Mouse (Mus musculus): ENCODE results near the gene Nfatc2ip. TPM values are rescaled to one million over a fixed set of nuclear protein-coding genes. Genes with fewer than 3 reads are reported as not detected.

Nfatc2ip gene
- polyA plus RNA-seq, 1 experiment from 2014 or later = 1.0 TPM

- no peak for ATAC-seq (ENCODE audit: extremely low read depth, insufficient number of reproducible peaks, low FRiP score, low TSS enrichment)
- no peaks in the 10 kb centered on the region for H3K36me3 ChIP-seq
- peak overlapping the region; percentile 12; the same call in 1 of the 2 replicates for H3K27ac ChIP-seq (replicated peaks)
Observed at GRCm38 (mm10) chr7:126354738-126355614, 41.6 kb downstream of the Nfatc2ip start.

GRCm38 (mm10) chr7:126353994-126354365 is 42.6 kb downstream of the Nfatc2ip start:
- peaks cover 23% of the 10 kb centered on the region for H3K4me1 ChIP-seq
- H3K4me3 ChIP-seq = no peak overlapping the region
- H3K9me3 ChIP-seq = no peaks in the 10 kb centered on the region
- no peaks in the 10 kb centered on the region for H3K36me3 ChIP-seq
- H3K4me2 ChIP-seq = no peak overlapping the region
- peaks cover 8% of the 10 kb centered on the region; the same call in 1 of the 2 replicates for H3K27me3 ChIP-seq (replicated peaks)
- no peak for ATAC-seq (ENCODE audit: extremely low read depth, insufficient number of reproducible peaks, low FRiP score, low TSS enrichment)
- no peak overlapping the region for H3K9ac ChIP-seq
- WGBS = 74% methylated on average over 3 of the region's 3 CpGs
- no peak overlapping the region for H3K27ac ChIP-seq (replicated peaks)

More at GRCm38 (mm10) chr7:126354738-126355614, 41.6 kb downstream of the Nfatc2ip start:
- H3K4me1 ChIP-seq = peaks cover 23% of the 10 kb centered on the region
- 0 out of 2 replicates have a peak overlapping the region, but pooled peaks have one; percentile 10 for H3K4me2 ChIP-seq
- WGBS = 48% methylated on average over 14 of the region's 14 CpGs
- peak overlapping the region; percentile 6; the same call in 1 of the 2 replicates for H3K9ac ChIP-seq
- H3K27me3 ChIP-seq (replicated peaks) = peaks cover 8% of the 10 kb centered on the region; the same call in 1 of the 2 replicates
- H3K4me3 ChIP-seq = no peak overlapping the region
- H3K9me3 ChIP-seq = no peaks in the 10 kb centered on the region

- peaks cover 23% of the 10 kb centered on the region for H3K4me1 ChIP-seq
- no peak overlapping the region for H3K4me2 ChIP-seq
- no peak for ATAC-seq (ENCODE audit: extremely low read depth, insufficient number of reproducible peaks, low FRiP score, low TSS enrichment)
- peaks cover 13% of the 10 kb centered on the region; the same call in 1 of the 2 replicates for H3K27me3 ChIP-seq (replicated peaks)
- no peaks in the 10 kb centered on the region for H3K36me3 ChIP-seq
- no peaks in the 10 kb centered on the region for H3K9me3 ChIP-seq
- WGBS = 60% methylated on average over 11 of the region's 11 CpGs
- no peak overlapping the region for H3K9ac ChIP-seq
- no peak overlapping the region for H3K27ac ChIP-seq (replicated peaks)
- H3K4me3 ChIP-seq = no peak overlapping the region
Observed at GRCm38 (mm10) chr7:126353251-126353993, 43.1 kb downstream of the Nfatc2ip start.

- no peaks in the 10 kb centered on the region for H3K9me3 ChIP-seq
- 43% methylated on average over 10 of the region's 10 CpGs for WGBS
- no peak overlapping the region for H3K27ac ChIP-seq (replicated peaks)
- no peaks in the 10 kb centered on the region for H3K36me3 ChIP-seq
- peak overlapping the region; percentile 31; the same call in 1 of the 2 replicates for H3K4me2 ChIP-seq
- peaks cover 16% of the 10 kb centered on the region for H3K4me1 ChIP-seq
- H3K9ac ChIP-seq = no peak overlapping the region
- ATAC-seq (ENCODE audit: extremely low read depth, insufficient number of reproducible peaks, low FRiP score, low TSS enrichment) = no peak
- H3K27me3 ChIP-seq (replicated peaks) = peaks cover 13% of the 10 kb centered on the region; the same call in 1 of the 2 replicates
- no peak overlapping the region for H3K4me3 ChIP-seq
Observed at GRCm38 (mm10) chr7:126351419-126351951, 45.1 kb downstream of the Nfatc2ip start.

GRCm38 (mm10) chr7:126350748-126351418 is 45.7 kb downstream of the Nfatc2ip start:
- WGBS = 63% methylated on average over 20 of the region's 20 CpGs
- peak overlapping the region; percentile 31 for H3K4me2 ChIP-seq
- H3K36me3 ChIP-seq = no peaks in the 10 kb centered on the region
- peaks cover 13% of the 10 kb centered on the region; the same call in 1 of the 2 replicates for H3K27me3 ChIP-seq (replicated peaks)
- no peak for ATAC-seq (ENCODE audit: extremely low read depth, insufficient number of reproducible peaks, low FRiP score, low TSS enrichment)
- peaks cover 12% of the 10 kb centered on the region for H3K4me1 ChIP-seq
- no peak overlapping the region for H3K9ac ChIP-seq
- no peaks in the 10 kb centered on the region for H3K9me3 ChIP-seq
- H3K27ac ChIP-seq (replicated peaks) = no peak overlapping the region
- H3K4me3 ChIP-seq = no peak overlapping the region

- H3K27ac ChIP-seq (replicated peaks) = no peak overlapping the region
- no peak for ATAC-seq (ENCODE audit: extremely low read depth, insufficient number of reproducible peaks, low FRiP score, low TSS enrichment)
- WGBS = 36% methylated on average over 8 of the region's 8 CpGs
Observed at GRCm38 (mm10) chr7:126348293-126348692, 48.2 kb downstream of the Nfatc2ip start.

GRCm38 (mm10) chr7:126347098-126347497 is 49.4 kb downstream of the Nfatc2ip start:
- Histone ChIP-seq H3K27me3 (replicated peaks) (peaks cover 13% of the 10 kb centered on the region; the same call in 1 of the 2 replicates), H3K9ac (no peak overlapping the region), H3K4me3 (no peak overlapping the region), H3K4me2 (no peak overlapping the region), H3K36me3 (no peaks in the 10 kb centered on the region), H3K9me3 (no peaks in the 10 kb centered on the region), H3K4me1 (no peaks in the 10 kb centered on the region), H3K27ac (replicated peaks) (no peak overlapping the region)
- WGBS = 39% methylated on average over 1 of the region's 1 CpGs
- ATAC-seq (ENCODE audit: extremely low read depth, insufficient number of reproducible peaks, low FRiP score, low TSS enrichment) = no peak

More at GRCm38 (mm10) chr7:126348293-126348692, 48.2 kb downstream of the Nfatc2ip start:
- H3K4me2 ChIP-seq = no peak overlapping the region
- H3K36me3 ChIP-seq = no peaks in the 10 kb centered on the region
- H3K4me1 ChIP-seq = no peaks in the 10 kb centered on the region
- H3K4me3 ChIP-seq = no peak overlapping the region
- no peaks in the 10 kb centered on the region for H3K9me3 ChIP-seq
- H3K27me3 ChIP-seq (replicated peaks) = peaks cover 13% of the 10 kb centered on the region; the same call in 1 of the 2 replicates
- H3K9ac ChIP-seq = no peak overlapping the region

- H3K9ac ChIP-seq = no peak overlapping the region
- H3K27me3 ChIP-seq (replicated peaks) = peaks cover 12% of the 10 kb centered on the region; the same call in 1 of the 2 replicates
- H3K4me1 ChIP-seq = 0 out of 2 replicates have a peak, but pooled peaks cover under 1% of the 10 kb centered on the region
- no peak overlapping the region for H3K4me3 ChIP-seq
- H3K36me3 ChIP-seq = no peaks in the 10 kb centered on the region
- WGBS = 52% methylated on average over 3 of the region's 3 CpGs
- H3K27ac ChIP-seq (replicated peaks) = no peak overlapping the region
- H3K4me2 ChIP-seq = no peak overlapping the region
- ATAC-seq (ENCODE audit: extremely low read depth, insufficient number of reproducible peaks, low FRiP score, low TSS enrichment) = no peak
- no peaks in the 10 kb centered on the region for H3K9me3 ChIP-seq
Observed at GRCm38 (mm10) chr7:126345969-126346368, 50.6 kb downstream of the Nfatc2ip start.

GRCm38 (mm10) chr7:126345557-126345956 is 51.0 kb downstream of the Nfatc2ip start:
- no peaks in the 10 kb centered on the region for H3K36me3 ChIP-seq
- H3K27me3 ChIP-seq (replicated peaks) = peaks cover 8% of the 10 kb centered on the region; the same call in 1 of the 2 replicates
- H3K9me3 ChIP-seq = no peaks in the 10 kb centered on the region
- H3K4me1 ChIP-seq = peaks cover 5% of the 10 kb centered on the region; the same call in 1 of the 2 replicates
- H3K4me2 ChIP-seq = no peak overlapping the region
- WGBS = 58% methylated on average over 3 of the region's 3 CpGs
- H3K27ac ChIP-seq (replicated peaks) = no peak overlapping the region
- H3K4me3 ChIP-seq = no peak overlapping the region
- H3K9ac ChIP-seq = no peak overlapping the region
- no peak for ATAC-seq (ENCODE audit: extremely low read depth, insufficient number of reproducible peaks, low FRiP score, low TSS enrichment)

GRCm38 (mm10) chr7:126340896-126341295 is 55.6 kb downstream of the Nfatc2ip start:
- H3K36me3 ChIP-seq = no peaks in the 10 kb centered on the region
- H3K4me1 ChIP-seq = peaks cover 13% of the 10 kb centered on the region; the same call in 1 of the 2 replicates
- no peak for ATAC-seq (ENCODE audit: extremely low read depth, insufficient number of reproducible peaks, low FRiP score, low TSS enrichment)
- H3K9me3 ChIP-seq = no peaks in the 10 kb centered on the region
- no peak overlapping the region; the same call in 1 of the 2 replicates for H3K27ac ChIP-seq (replicated peaks)
- H3K9ac ChIP-seq = 0 out of 2 replicates have a peak overlapping the region, but pooled peaks have one; percentile 25
- WGBS = 21% methylated on average over 6 of the region's 6 CpGs
- H3K27me3 ChIP-seq (replicated peaks) = no peaks in the 10 kb centered on the region
- H3K4me3 ChIP-seq = no peak overlapping the region
- no peak overlapping the region for H3K4me2 ChIP-seq

Data from heart, embryonic 13.5 days (tissue).